Mouse (Mus musculus) lung, embryonic 14.5 days (tissue): ENCODE results near the gene Chka. TPM values are rescaled to one million over a fixed set of nuclear protein-coding genes. Genes with fewer than 3 reads are reported as not detected.

Experiments
- ATAC-seq: fragments of 200-750 bp; cut with Nextera tagmentation; 2 replicates; pipeline ENCODE4 v1.8.0; 2017; ENCODE audit warnings: mild to moderate bottlenecking, moderate TSS enrichment, moderate library complexity; ENCODE audit not compliant: insufficient read depth
- DNase-seq: peaks from one replicate; pipeline ENCODE4 v3.0.0-alpha.2; 2015
- H3K27ac ChIP-seq: fragments of 300-500 bp; sonication (generic); 2 replicates; pipeline ENCODE4 v1.5.1; 2014; ENCODE audit warnings: low read depth, mild to moderate bottlenecking, moderate library complexity
- H3K27me3 ChIP-seq: fragments of 300-500 bp; sonication (generic); 2 replicates; pipeline ENCODE4 v1.6.1; 2014; ENCODE audit warnings: low read length, control low read depth; ENCODE audit not compliant: insufficient read depth
- H3K36me3 ChIP-seq: fragments of 300-500 bp; sonication (generic); 2 replicates; pipeline ENCODE4 v1.6.1; 2014; ENCODE audit warnings: control low read depth; ENCODE audit not compliant: insufficient read depth
- H3K4me1 ChIP-seq: fragments of 300-500 bp; sonication (generic); 2 replicates; pipeline ENCODE4 v1.6.1; 2014; ENCODE audit warnings: antibody characterized with exemption, control low read depth; ENCODE audit not compliant: insufficient read depth
- H3K4me2 ChIP-seq: fragments of 300-500 bp; sonication (generic); 2 replicates; pipeline ENCODE4 v1.6.1; 2014; ENCODE audit warnings: mild to moderate bottlenecking
- H3K4me3 ChIP-seq: fragments of 300-500 bp; sonication (generic); 2 replicates; pipeline ENCODE4 v1.5.1; 2014; ENCODE audit warnings: low read depth, low read length
- H3K9ac ChIP-seq: fragments of 300-500 bp; sonication (generic); 2 replicates; pipeline ENCODE4 v1.6.1; 2014
- H3K9me3 ChIP-seq: fragments of 300-500 bp; sonication (generic); 2 replicates; pipeline ENCODE4 v1.6.1; 2016; ENCODE audit warnings: low read depth, low read length, control low read depth
- CTCF ChIP-seq: IDR thresholded peaks from 2 replicates; pipeline ENCODE4 v1.5.1; 2016; ENCODE audit warnings: antibody characterized with exemption, low read depth
- WGBS: fragments of 180-500 bp; shearing (Covaris S2); extraction: QIAGEN DNeasy Blood & Tissue Kit; methylation state at CpG from one replicate; pipeline ENCODE4 v1.1.7; 2014; 5-methylcytosine and 5-hydroxymethylcytosine counted together
- polyA plus RNA-seq: library from polyadenylated mRNA; unstranded; fragments of >200 nt; fragmentation: Nextera tagmentation; extraction: Ambion mirVana; gene quantifications from 2 replicates; pipeline ENCODE4 v1.2.1, GENCODE M21; 2014

The Chka gene
- polyA plus RNA-seq, 1 experiment from 2014 or later = 63.0 TPM

DNA sequence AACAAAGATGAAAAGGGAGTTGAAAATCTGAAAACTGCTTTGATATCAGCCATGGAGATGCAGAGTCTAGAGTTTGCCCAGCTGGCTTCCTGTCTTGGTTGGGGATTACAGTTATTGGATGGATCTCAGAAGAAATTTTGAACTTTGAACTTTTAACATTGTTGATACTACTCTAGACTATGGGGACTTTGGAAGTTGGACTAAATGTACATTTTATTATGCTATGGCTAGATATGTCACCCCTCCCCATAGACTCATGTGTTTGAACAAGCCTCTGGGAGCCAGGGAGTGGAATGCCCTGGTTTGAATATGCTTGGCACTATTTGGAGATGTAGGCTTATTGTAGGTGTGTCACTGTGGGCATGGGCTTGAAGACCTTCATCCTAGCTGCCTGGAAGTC, 26.5 kb upstream of the Chka start:
- TF ChIP-seq CTCF = no peak
- Histone ChIP-seq H3K27me3 (no peaks in the 10 kb centered on the region), H3K4me3 (no peak overlapping the region), H3K4me1 (no peaks in the 10 kb centered on the region), H3K9me3 (no peaks in the 10 kb centered on the region), H3K4me2 (no peak overlapping the region), H3K36me3 (no peaks in the 10 kb centered on the region), H3K27ac (no peak overlapping the region), H3K9ac (no peak overlapping the region)
- no peak for ATAC-seq
- DNase-seq = no peak

- H3K36me3 ChIP-seq = no peaks in the 10 kb centered on the region
- 82% methylated on average over 3 of the region's 3 CpGs for WGBS
- no peak overlapping the region for H3K27ac ChIP-seq
- ATAC-seq (no peak), DNase-seq (no peak)
- H3K4me3 ChIP-seq = no peak overlapping the region
- no peaks in the 10 kb centered on the region for H3K9me3 ChIP-seq
- H3K4me1 ChIP-seq = peaks cover 6% of the 10 kb centered on the region; the same call in 1 of the 2 replicates
- no peak overlapping the region for H3K4me2 ChIP-seq
- H3K27me3 ChIP-seq = no peaks in the 10 kb centered on the region
- TF ChIP-seq CTCF = no peak
- H3K9ac ChIP-seq = no peak overlapping the region
These were observed 21.7 kb upstream of the Chka start for GRCm38 (mm10) chr19:3829863-3830262.

- WGBS = 67% methylated on average over 8 of the region's 8 CpGs
These were observed 19.9 kb upstream of the Chka start for GRCm38 (mm10) chr19:3831716-3832115.

DNA sequence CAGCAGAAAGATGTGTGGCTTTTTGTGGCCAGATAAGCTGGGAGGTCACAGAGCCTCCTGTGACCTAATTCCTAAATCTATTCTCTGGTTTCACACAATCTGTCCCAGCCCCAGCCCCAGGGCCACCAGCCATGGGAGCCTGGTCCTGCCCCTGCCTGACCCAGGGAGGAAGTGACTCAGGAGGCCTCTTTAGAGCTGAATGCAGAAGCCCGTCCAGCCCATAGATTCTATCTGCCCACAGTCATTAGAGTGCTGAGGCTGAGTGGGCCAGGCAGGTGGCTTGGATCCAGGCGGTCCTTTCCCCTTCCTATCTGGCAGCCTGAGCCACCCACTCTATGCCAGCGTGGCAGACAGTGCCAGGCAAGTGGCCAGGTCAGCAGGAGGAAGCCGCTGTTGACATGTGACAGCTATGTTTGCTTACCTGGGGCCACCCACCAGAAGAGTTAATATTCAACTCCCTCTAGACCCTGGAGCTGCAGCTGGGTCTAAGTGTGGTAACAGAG, 18.7 kb upstream of the Chka start:
- Histone ChIP-seq H3K36me3 (no peaks in the 10 kb centered on the region), H3K4me3 (no peak overlapping the region), H3K4me2 (no peak overlapping the region), H3K27me3 (no peaks in the 10 kb centered on the region), H3K9me3 (no peaks in the 10 kb centered on the region), H3K9ac (no peak overlapping the region; the same call in 1 of the 2 replicates), H3K4me1 (peaks cover 6% of the 10 kb centered on the region; the same call in 1 of the 2 replicates), H3K27ac (peak overlapping the region; percentile 76)
- ATAC-seq = peak; percentile 80
- no peak for TF ChIP-seq CTCF
- 40% methylated on average over 4 of the region's 4 CpGs for WGBS
- peak; percentile 66 for DNase-seq

More at GRCm38 (mm10) chr19:3831716-3832115, 19.9 kb upstream of the Chka start:
- H3K4me2 ChIP-seq = no peak overlapping the region
- no peaks in the 10 kb centered on the region for H3K9me3 ChIP-seq
- no peak for TF ChIP-seq CTCF
- ATAC-seq (no peak), DNase-seq (no peak)
- H3K27ac ChIP-seq = no peak overlapping the region
- peaks cover 6% of the 10 kb centered on the region; the same call in 1 of the 2 replicates for H3K4me1 ChIP-seq
- no peaks in the 10 kb centered on the region for H3K27me3 ChIP-seq
- no peak overlapping the region for H3K4me3 ChIP-seq
- no peaks in the 10 kb centered on the region for H3K36me3 ChIP-seq
- H3K9ac ChIP-seq = no peak overlapping the region

DNA sequence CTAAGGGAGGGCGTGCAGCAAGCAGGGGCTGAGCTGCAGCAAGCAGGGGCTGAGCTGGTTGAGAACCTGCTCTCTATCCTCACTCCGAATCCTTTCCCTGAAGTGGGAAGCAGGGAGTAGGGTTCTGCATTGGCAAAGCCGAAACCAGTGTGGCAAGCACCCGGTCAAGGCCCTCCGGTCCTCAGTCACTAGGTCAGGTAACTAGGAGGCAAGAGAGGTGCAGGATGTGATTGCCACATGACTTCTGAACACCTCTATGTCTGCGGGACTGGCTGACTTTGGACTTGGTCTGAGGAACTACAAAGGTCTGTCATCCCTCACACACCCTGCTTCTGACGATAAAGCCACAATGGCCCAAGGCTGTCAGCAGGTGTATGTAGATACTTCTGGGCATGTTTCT, 17.3 kb upstream of the Chka start:
- Histone ChIP-seq H3K27ac (peak overlapping the region; percentile 76), H3K9ac (no peak overlapping the region), H3K36me3 (no peaks in the 10 kb centered on the region), H3K4me3 (no peak overlapping the region), H3K9me3 (no peaks in the 10 kb centered on the region), H3K4me2 (no peak overlapping the region), H3K27me3 (no peaks in the 10 kb centered on the region), H3K4me1 (peaks cover 6% of the 10 kb centered on the region; the same call in 1 of the 2 replicates)
- DNase-seq (no peak), ATAC-seq (no peak)
- no peak for TF ChIP-seq CTCF
- 79% methylated on average over 7 of the region's 7 CpGs for WGBS

- 87% methylated on average over 9 of the region's 9 CpGs for WGBS
- ATAC-seq = no peak
- no peak overlapping the region for H3K4me3 ChIP-seq
- no peaks in the 10 kb centered on the region for H3K9me3 ChIP-seq
- no peak for DNase-seq
- TF ChIP-seq CTCF = no peak
- H3K27ac ChIP-seq = no peak overlapping the region
- no peak overlapping the region for H3K9ac ChIP-seq
- H3K4me2 ChIP-seq = no peak overlapping the region
- peaks cover 6% of the 10 kb centered on the region; the same call in 1 of the 2 replicates for H3K4me1 ChIP-seq
- H3K27me3 ChIP-seq = no peaks in the 10 kb centered on the region
- H3K36me3 ChIP-seq = no peaks in the 10 kb centered on the region
These were observed 14.8 kb upstream of the Chka start for GRCm38 (mm10) chr19:3836791-3837190.

- Histone ChIP-seq H3K27me3 (no peaks in the 10 kb centered on the region), H3K27ac (no peak overlapping the region), H3K4me1 (no peaks in the 10 kb centered on the region; the same call in 1 of the 2 replicates), H3K4me3 (no peak overlapping the region), H3K36me3 (no peaks in the 10 kb centered on the region), H3K9me3 (no peaks in the 10 kb centered on the region), H3K4me2 (no peak overlapping the region), H3K9ac (no peak overlapping the region)
- WGBS = 70% methylated on average over 3 of the region's 3 CpGs
- ATAC-seq = no peak
- no peak for TF ChIP-seq CTCF
- DNase-seq = no peak
These were observed 12.6 kb upstream of the Chka start for GRCm38 (mm10) chr19:3838931-3839330.
